Mouse (Mus musculus) layer of hippocampus, adult 11-12 months (tissue): ENCODE results near the gene Il18bp.

ENCODE experiments used
- DNase-seq: peaks from one replicate; pipeline ENCODE4 v3.0.0; 2022; ENCODE audit warnings: low spot score

The Il18bp gene

GRCm38 (mm10) chr7:102000921-102001630 is 17.4 kb downstream of the Il18bp start:
- DNase-seq, result peak; percentile 44

GRCm38 (mm10) chr7:102000296-102000695 is 18.2 kb downstream of the Il18bp start:
- no peak for DNase-seq

GRCm38 (mm10) chr7:101999461-102000151 is 18.9 kb downstream of the Il18bp start:
- no peak for DNase-seq

GRCm38 (mm10) chr7:101998194-101998927 is 20.1 kb downstream of the Il18bp start:
- DNase-seq, result peak; percentile 90

GRCm38 (mm10) chr7:101994241-101994640 is 24.2 kb downstream of the Il18bp start:
- no peak for DNase-seq

- no peak for DNase-seq
Observed at GRCm38 (mm10) chr7:101985081-101985480, 33.4 kb downstream of the Il18bp start.

- no peak for DNase-seq
Observed at GRCm38 (mm10) chr7:101982735-101983134, 35.8 kb downstream of the Il18bp start.

GRCm38 (mm10) chr7:101974505-101974904 is 44.0 kb downstream of the Il18bp start:
- DNase-seq, result no peak

GRCm38 (mm10) chr7:101973730-101974129 is 44.8 kb downstream of the Il18bp start:
- no peak for DNase-seq

- no peak for DNase-seq
Observed at GRCm38 (mm10) chr7:101971721-101972120, 46.8 kb downstream of the Il18bp start.

GRCm38 (mm10) chr7:101970821-101971461 is 47.5 kb downstream of the Il18bp start:
- peak; percentile 79 for DNase-seq

GRCm38 (mm10) chr7:101970429-101970775 is 48.1 kb downstream of the Il18bp start:
- DNase-seq, result peak; percentile 92

GRCm38 (mm10) chr7:101969694-101970428 is 48.6 kb downstream of the Il18bp start:
- peak; percentile 86 for DNase-seq

- no peak for DNase-seq
Observed at GRCm38 (mm10) chr7:101968751-101969150, 49.7 kb downstream of the Il18bp start.

GRCm38 (mm10) chr7:101967256-101967655 is 51.2 kb downstream of the Il18bp start:
- DNase-seq, result no peak

GRCm38 (mm10) chr7:101965606-101966005 is 52.9 kb downstream of the Il18bp start:
- no peak for DNase-seq
